Mouse (Mus musculus) layer of hippocampus, adult 8-10 months (tissue): ENCODE data around the gene Dennd2a. TPM values are rescaled to one million over a fixed set of nuclear protein-coding genes. Genes with fewer than 3 reads are reported as not detected.
A peak's percentile ranks its signal among the peaks of the same experiment; 100 is the strongest.

ENCODE experiments used
- DNase-seq, 2 experiments: peaks; one replicate each; pipeline ENCODE4 v3.0.0; 2022; ENCODE audit warnings: low spot score in 2 of 2
- total RNA-seq, 4 experiments: library from RNA; stranded (reverse); gene quantifications; 2 replicates each; pipeline ENCODE4 v1.2.4; 2022

Dennd2a gene
- total RNA-seq, result 10 to 100 TPM; 31.0 to 41.5 (median 36.2) TPM

GRCm38 (mm10) chr6:39557723-39558261, at the start of gene Dennd2a:
Dennd2a (minus strand) TSS chr6:39557867.
- DNase-seq, result peak; percentile 80 to 84

GRCm38 (mm10) chr6:39607365-39607764, 49.7 kb upstream of the Dennd2a start:
- no peak for DNase-seq

GRCm38 (mm10) chr6:39606862-39607261, 49.2 kb upstream of the Dennd2a start:
- no peak for DNase-seq

GRCm38 (mm10) chr6:39606056-39606455, 48.4 kb upstream of the Dennd2a start:
- DNase-seq, result no peak

- peak; percentile 46 to 47 for DNase-seq
Observed at GRCm38 (mm10) chr6:39604565-39604964, 46.9 kb upstream of the Dennd2a start.

- no peak for DNase-seq
Observed at GRCm38 (mm10) chr6:39601828-39602227, 44.2 kb upstream of the Dennd2a start.

GRCm38 (mm10) chr6:39600851-39601250, 43.2 kb upstream of the Dennd2a start:
- DNase-seq, result no peak

GRCm38 (mm10) chr6:39592401-39593214, 34.9 kb upstream of the Dennd2a start, which contains the start of gene Ndufb2:
Ndufb2 (plus strand) TSS chr6:39592574.
- DNase-seq, result peak; percentile 93 to 95

GRCm38 (mm10) chr6:39591481-39591880, 33.8 kb upstream of the Dennd2a start:
- DNase-seq, result no peak

GRCm38 (mm10) chr6:39585517-39585916, 27.9 kb upstream of the Dennd2a start, which contains the start of gene Gm42420:
Gm42420 (plus strand) TSS chr6:39585753.
- DNase-seq, result no peak

- DNase-seq, result no peak
Observed at GRCm38 (mm10) chr6:39581087-39581784, 23.6 kb upstream of the Dennd2a start.

GRCm38 (mm10) chr6:39580558-39580957, 22.9 kb upstream of the Dennd2a start:
- DNase-seq, result no peak

GRCm38 (mm10) chr6:39579552-39579951, 21.9 kb upstream of the Dennd2a start:
- DNase-seq, result no peak

GRCm38 (mm10) chr6:39574951-39575350, 17.3 kb upstream of the Dennd2a start:
- DNase-seq, result no peak

GRCm38 (mm10) chr6:39574555-39574869, 16.8 kb upstream of the Dennd2a start:
- DNase-seq, result no peak

GRCm38 (mm10) chr6:39573791-39574554, 16.3 kb upstream of the Dennd2a start, which contains the start of gene Adck2:
Adck2 (plus strand) TSS chr6:39573873.
- peak; percentile 61 to 75 for DNase-seq

- no peak for DNase-seq
Observed at GRCm38 (mm10) chr6:39570426-39570825, 12.8 kb upstream of the Dennd2a start.

- DNase-seq, result no peak
Observed at GRCm38 (mm10) chr6:39567528-39567927, 9.9 kb upstream of the Dennd2a start.

- DNase-seq, result peak; percentile 82 to 93
Observed at GRCm38 (mm10) chr6:39562166-39563015, 4.7 kb upstream of the Dennd2a start.

- no peak for DNase-seq
Observed at GRCm38 (mm10) chr6:39559276-39559939, 1.7 kb upstream of the Dennd2a start.
